Mouse (Mus musculus): Measurements from ENCODE around the gene Kcnn1. TPM values are rescaled to one million over a fixed set of nuclear protein-coding genes. Genes with fewer than 3 reads are reported as not detected.

Kcnn1 gene
- polyA plus RNA-seq, 1 experiment, result 0.99 TPM

- no peak for TF ChIP-seq POLR2A (IDR thresholded peaks at IDR 0.05; ENCODE audit: borderline replicate concordance, low read depth, low read length)
- TF ChIP-seq CTCF (IDR thresholded peaks at IDR 0.05; ENCODE audit: low read depth, low read length), result no peak
- Histone ChIP-seq H3K27ac (ENCODE audit: insufficient read depth, low read depth, low read length) (no peak overlapping the region), H3K4me1 (ENCODE audit: control insufficient read depth, insufficient read depth, low read length) (peaks cover 10% of the 10 kb centered on the region), H3K4me3 (ENCODE audit: insufficient read depth, low read length) (no peak overlapping the region)
Measured at GRCm38 (mm10) chr8:70869199-70869571, 6.1 kb upstream of the Kcnn1 start.

GRCm38 (mm10) chr8:70868559-70869198 lies 5.6 kb upstream of the Kcnn1 start:
- peak overlapping the region; percentile 46 for H3K4me3 ChIP-seq (ENCODE audit: insufficient read depth, low read length)
- TF ChIP-seq POLR2A (IDR thresholded peaks at IDR 0.05; ENCODE audit: borderline replicate concordance, low read depth, low read length) (no peak), CTCF (IDR thresholded peaks at IDR 0.05; ENCODE audit: low read depth, low read length) (no peak)
- peaks cover 10% of the 10 kb centered on the region for H3K4me1 ChIP-seq (ENCODE audit: control insufficient read depth, insufficient read depth, low read length)
- H3K27ac ChIP-seq (ENCODE audit: insufficient read depth, low read depth, low read length), result no peak overlapping the region

GRCm38 (mm10) chr8:70866566-70866965 lies 3.5 kb upstream of the Kcnn1 start:
- Histone ChIP-seq H3K4me1 (ENCODE audit: control insufficient read depth, insufficient read depth, low read length) (peaks cover 12% of the 10 kb centered on the region), H3K4me3 (ENCODE audit: insufficient read depth, low read length) (no peak overlapping the region), H3K27ac (ENCODE audit: insufficient read depth, low read depth, low read length) (no peak overlapping the region)
- TF ChIP-seq POLR2A (IDR thresholded peaks at IDR 0.05; ENCODE audit: borderline replicate concordance, low read depth, low read length) (no peak), CTCF (IDR thresholded peaks at IDR 0.05; ENCODE audit: low read depth, low read length) (no peak)

GRCm38 (mm10) chr8:70866001-70866520 lies 3.0 kb upstream of the Kcnn1 start:
- no peak overlapping the region for H3K27ac ChIP-seq (ENCODE audit: insufficient read depth, low read depth, low read length)
- TF ChIP-seq POLR2A (IDR thresholded peaks at IDR 0.05; ENCODE audit: borderline replicate concordance, low read depth, low read length) (no peak), CTCF (IDR thresholded peaks at IDR 0.05; ENCODE audit: low read depth, low read length) (no peak)
- peaks cover 12% of the 10 kb centered on the region for H3K4me1 ChIP-seq (ENCODE audit: control insufficient read depth, insufficient read depth, low read length)
- peak overlapping the region; percentile 47 for H3K4me3 ChIP-seq (ENCODE audit: insufficient read depth, low read length)

- TF ChIP-seq CTCF (IDR thresholded peaks at IDR 0.05; ENCODE audit: low read depth, low read length) (no peak), POLR2A (IDR thresholded peaks at IDR 0.05; ENCODE audit: borderline replicate concordance, low read depth, low read length) (no peak)
- Histone ChIP-seq H3K27ac (ENCODE audit: insufficient read depth, low read depth, low read length) (peak overlapping the region; percentile 26; the same call in 1 of the 2 replicates), H3K4me1 (ENCODE audit: control insufficient read depth, insufficient read depth, low read length) (peaks cover 12% of the 10 kb centered on the region), H3K4me3 (ENCODE audit: insufficient read depth, low read length) (peak overlapping the region; percentile 61)
Measured at GRCm38 (mm10) chr8:70865350-70866000, 2.4 kb upstream of the Kcnn1 start.

GRCm38 (mm10) chr8:70864712-70865221 lies 1.7 kb upstream of the Kcnn1 start:
- peak overlapping the region; percentile 61 for H3K4me3 ChIP-seq (ENCODE audit: insufficient read depth, low read length)
- peaks cover 12% of the 10 kb centered on the region for H3K4me1 ChIP-seq (ENCODE audit: control insufficient read depth, insufficient read depth, low read length)
- TF ChIP-seq CTCF (IDR thresholded peaks at IDR 0.05; ENCODE audit: low read depth, low read length) (no peak), POLR2A (IDR thresholded peaks at IDR 0.05; ENCODE audit: borderline replicate concordance, low read depth, low read length) (no peak)
- no peak overlapping the region for H3K27ac ChIP-seq (ENCODE audit: insufficient read depth, low read depth, low read length)

GRCm38 (mm10) chr8:70863956-70864711 lies 1.1 kb upstream of the Kcnn1 start:
- TF ChIP-seq CTCF (IDR thresholded peaks at IDR 0.05; ENCODE audit: low read depth, low read length) (no peak), POLR2A (IDR thresholded peaks at IDR 0.05; ENCODE audit: borderline replicate concordance, low read depth, low read length) (no peak)
- Histone ChIP-seq H3K4me3 (ENCODE audit: insufficient read depth, low read length) (peak overlapping the region; percentile 13), H3K27ac (ENCODE audit: insufficient read depth, low read depth, low read length) (no peak overlapping the region), H3K4me1 (ENCODE audit: control insufficient read depth, insufficient read depth, low read length) (peaks cover 13% of the 10 kb centered on the region)

GRCm38 (mm10) chr8:70857516-70857915 lies 5.5 kb downstream of the Kcnn1 start:
- H3K27ac ChIP-seq (ENCODE audit: insufficient read depth, low read depth, low read length), result no peak overlapping the region
- no peak for TF ChIP-seq POLR2A (IDR thresholded peaks at IDR 0.05; ENCODE audit: borderline replicate concordance, low read depth, low read length)
- no peak for TF ChIP-seq CTCF (IDR thresholded peaks at IDR 0.05; ENCODE audit: low read depth, low read length)
- no peak overlapping the region for H3K4me3 ChIP-seq (ENCODE audit: insufficient read depth, low read length)
- peaks cover 26% of the 10 kb centered on the region for H3K4me1 ChIP-seq (ENCODE audit: control insufficient read depth, insufficient read depth, low read length)

- peak overlapping the region; percentile 43 for H3K4me3 ChIP-seq (ENCODE audit: insufficient read depth, low read length)
- TF ChIP-seq POLR2A (IDR thresholded peaks at IDR 0.05; ENCODE audit: borderline replicate concordance, low read depth, low read length) (no peak), CTCF (IDR thresholded peaks at IDR 0.05; ENCODE audit: low read depth, low read length) (no peak)
- H3K27ac ChIP-seq (ENCODE audit: insufficient read depth, low read depth, low read length), result no peak overlapping the region
- peaks cover 26% of the 10 kb centered on the region for H3K4me1 ChIP-seq (ENCODE audit: control insufficient read depth, insufficient read depth, low read length)
Measured at GRCm38 (mm10) chr8:70856541-70857197, 6.4 kb downstream of the Kcnn1 start.
